Mouse (Mus musculus) ES-E14 (cell line): ENCODE results near the gene Cdyl. TPM values are rescaled to one million over a fixed set of nuclear protein-coding genes. Genes with fewer than 3 reads are reported as not detected.

Source experiments
- DNase-seq: peaks from one replicate; pipeline ENCODE4 v3.0.0-alpha.2; 2013; ENCODE audit warnings: low read depth, low spot score
- H3K27ac ChIP-seq: 2 replicates; pipeline ENCODE4 v1.5.1; 2012; ENCODE audit warnings: low read depth, mild to moderate bottlenecking, low read length, moderate library complexity, mixed read lengths; ENCODE audit not compliant: poor library complexity, insufficient read depth, severe bottlenecking
- H3K36me3 ChIP-seq: 2 replicates; pipeline ENCODE4 v1.6.1; 2012; ENCODE audit warnings: mild to moderate bottlenecking, low read length, moderate library complexity, mixed read lengths; ENCODE audit not compliant: control insufficient read depth, poor library complexity, insufficient read depth, severe bottlenecking
- H3K4me1 ChIP-seq, 2 experiments: fragments of 150-350 bp in 1 of 2; sonication (generic) in 1 of 2; 2 replicates each; pipeline ENCODE4 v1.6.1; 2012; ENCODE audit warnings: low read length in 2 of 2, mild to moderate bottlenecking in 1 of 2, mixed read lengths in 1 of 2; ENCODE audit not compliant: control insufficient read depth in 2 of 2, insufficient read depth in 2 of 2, poor library complexity in 1 of 2
- H3K4me3 ChIP-seq, 2 experiments: fragments of 150-350 bp in 1 of 2; sonication (generic) in 1 of 2; 2 replicates each; pipeline ENCODE4 v1.5.1; 2012; ENCODE audit warnings: low read length in 2 of 2, low read depth in 1 of 2, mild to moderate bottlenecking in 1 of 2, mixed read lengths in 1 of 2; ENCODE audit not compliant: insufficient read depth in 1 of 2, poor library complexity in 1 of 2, severe bottlenecking in 1 of 2
- H3K9ac ChIP-seq: 2 replicates; pipeline ENCODE4 v1.6.1; 2012; ENCODE audit warnings: low read depth, mild to moderate bottlenecking, low read length, mixed read lengths; ENCODE audit not compliant: poor library complexity, insufficient read depth, severe bottlenecking
- H3K9me3 ChIP-seq: fragments of 150-350 bp; sonication (generic); 2 replicates; pipeline ENCODE4 v1.6.1; 2012; ENCODE audit warnings: low read depth, mild to moderate bottlenecking, low read length; ENCODE audit not compliant: control insufficient read depth, insufficient read depth
- CHD2 ChIP-seq: IDR thresholded peaks from 2 replicates; pipeline ENCODE4 v1.6.1; 2014; ENCODE audit warnings: mild to moderate bottlenecking, low read depth, low read length, inconsistent platforms
- HCFC1 ChIP-seq: IDR thresholded peaks from 2 replicates; pipeline ENCODE4 v1.6.1; 2012; ENCODE audit warnings: low read length, inconsistent platforms, borderline replicate concordance; ENCODE audit not compliant: insufficient read depth
- MAFK ChIP-seq: IDR thresholded peaks from 2 replicates; pipeline ENCODE4 v1.6.1; 2014; ENCODE audit warnings: mild to moderate bottlenecking, low read depth, low read length, inconsistent platforms; ENCODE audit not compliant: insufficient read depth
- ZC3H11A ChIP-seq: IDR thresholded peaks from 2 replicates; pipeline ENCODE4 v1.6.1; 2012; ENCODE audit warnings: low read depth, mild to moderate bottlenecking, inconsistent platforms, low read length, borderline replicate concordance
- ZNF384 ChIP-seq: IDR thresholded peaks from 2 replicates; pipeline ENCODE4 v1.6.1; 2012; ENCODE audit warnings: low read depth, low read length, inconsistent platforms
- in situ Hi-C, 2 experiments: fragments of 600-800 bp; cut with MboI; formaldehyde crosslinking; loops; one replicate each; pipeline ENCODE4 v1.15.1; 2025; ENCODE audit warnings: low sequenced_read_pairs in 2 of 2, inconsistent platforms in 1 of 2; ENCODE audit not compliant: unreplicated experiment in 2 of 2
- total RNA-seq: library from RNA; depleted of rRNA; stranded (reverse); fragments of 300-350 nt; gene quantifications from 2 replicates; pipeline ENCODE4 v1.2.3, GENCODE M21; 2012

Cdyl gene
- total RNA-seq, 1 experiment = 20.3 TPM

GRCm38 (mm10) chr13:35749194-35749593, 89.6 kb downstream of the Cdyl start:
- H3K36me3 ChIP-seq = peaks cover 2% of the 10 kb centered on the region; the same call in 1 of the 2 replicates
- in situ Hi-C loops = no loop called here

GRCm38 (mm10) chr13:35749680-35750079, 90.0 kb downstream of the Cdyl start:
- Histone ChIP-seq H3K4me3 (no peak overlapping the region), H3K9ac (no peak overlapping the region), H3K27ac (no peak overlapping the region), H3K36me3 (peaks cover 2% of the 10 kb centered on the region; the same call in 1 of the 2 replicates), H3K9me3 (no peaks in the 10 kb centered on the region), H3K4me1 (peaks cover 1 to 13% of the 10 kb centered on the region in 2 experiments; a peak in 2 of 4 replicates)
- no peak for DNase-seq
- in situ Hi-C loops = no loop called here
- no peak for TF ChIP-seq ZNF384
- TF ChIP-seq ZC3H11A = no peak
- no peak for TF ChIP-seq HCFC1
- TF ChIP-seq MAFK = no peak

More at GRCm38 (mm10) chr13:35749194-35749593, 89.6 kb downstream of the Cdyl start:
- Histone ChIP-seq H3K4me1 (peaks cover 1 to 10% of the 10 kb centered on the region in 2 experiments; a peak in 2 of 4 replicates), H3K9ac (no peak overlapping the region), H3K4me3 (no peak overlapping the region), H3K9me3 (no peaks in the 10 kb centered on the region), H3K27ac (no peak overlapping the region)
- TF ChIP-seq ZNF384 = no peak
- no peak for TF ChIP-seq HCFC1
- TF ChIP-seq MAFK = no peak
- no peak for TF ChIP-seq CHD2
- no peak for TF ChIP-seq ZC3H11A
- DNase-seq = no peak

DNA sequence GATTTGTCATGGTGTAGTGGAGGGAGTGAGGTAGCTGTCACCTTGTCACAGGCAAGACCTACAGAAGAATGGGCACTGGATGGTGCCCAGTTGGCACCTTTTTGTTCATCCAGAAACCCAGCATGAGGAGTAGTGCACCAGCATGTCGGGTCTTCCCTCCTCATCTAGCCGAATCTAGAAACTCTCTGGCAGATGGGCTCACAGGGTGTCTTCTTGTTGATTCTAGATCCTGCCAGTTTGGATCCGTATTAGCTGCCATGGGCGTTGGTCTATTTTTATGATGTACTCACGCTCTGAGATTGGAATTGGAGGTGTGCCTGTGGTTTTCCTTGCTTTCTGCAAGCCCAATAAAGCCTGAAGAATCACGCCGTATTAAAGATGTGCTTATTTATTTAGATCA, 92.4 kb downstream of the Cdyl start:
- Histone ChIP-seq H3K36me3 (peaks cover 2% of the 10 kb centered on the region; the same call in 1 of the 2 replicates), H3K9ac (no peak overlapping the region), H3K9me3 (no peaks in the 10 kb centered on the region), H3K4me1 (peaks cover 2 to 14% of the 10 kb centered on the region in 2 experiments; a peak in 2 of 4 replicates), H3K4me3 (no peak overlapping the region), H3K27ac (no peak overlapping the region)
- in situ Hi-C loops = no loop called here
- no peak for DNase-seq
- TF ChIP-seq CHD2 (no peak), HCFC1 (no peak), ZNF384 (no peak), ZC3H11A (no peak), MAFK (no peak)

DNA sequence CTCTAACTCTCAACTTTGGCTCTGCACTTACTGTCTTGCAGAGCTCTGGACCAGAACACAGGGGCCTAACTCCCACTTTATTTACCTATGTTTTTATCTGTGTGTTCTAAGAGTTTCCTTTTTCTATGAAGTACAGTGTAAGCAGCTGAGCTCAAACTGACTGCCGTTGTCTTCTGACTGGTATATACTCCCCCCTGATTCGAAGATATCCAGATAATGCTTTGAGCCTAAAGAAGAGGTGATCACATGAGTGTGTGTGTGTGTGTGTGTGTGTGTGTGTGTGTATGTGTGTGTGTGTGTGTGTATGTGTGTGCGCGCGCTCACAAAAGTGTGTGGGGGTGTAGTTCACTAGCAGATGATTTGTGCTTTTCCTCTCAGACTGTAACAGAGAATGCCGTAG, 95.4 kb downstream of the Cdyl start:
- peaks cover 2 to 9% of the 10 kb centered on the region in 2 experiments; a peak in 2 of 4 replicates for H3K4me1 ChIP-seq
- in situ Hi-C loops = no loop called here
- no peak overlapping the region for H3K9ac ChIP-seq
- H3K27ac ChIP-seq = no peak overlapping the region
- no peak overlapping the region for H3K4me3 ChIP-seq
- H3K36me3 ChIP-seq = no peaks in the 10 kb centered on the region; the same call in 1 of the 2 replicates
- H3K9me3 ChIP-seq = no peaks in the 10 kb centered on the region
- TF ChIP-seq CHD2 = no peak
- TF ChIP-seq MAFK = no peak
- TF ChIP-seq ZC3H11A = no peak
- no peak for TF ChIP-seq ZNF384
- TF ChIP-seq HCFC1 = no peak
- DNase-seq = no peak

GRCm38 (mm10) chr13:35755655-35756283, 96.1 kb downstream of the Cdyl start:
- H3K36me3 ChIP-seq = no peaks in the 10 kb centered on the region; the same call in 1 of the 2 replicates
- no peak for TF ChIP-seq HCFC1
- no peak for TF ChIP-seq MAFK
- TF ChIP-seq CHD2 = no peak
- no peak for TF ChIP-seq ZC3H11A
- TF ChIP-seq ZNF384 = no peak
- H3K9me3 ChIP-seq = no peaks in the 10 kb centered on the region
- no peak overlapping the region for H3K4me3 ChIP-seq
- no peak for DNase-seq
- no peak overlapping the region for H3K27ac ChIP-seq
- H3K4me1 ChIP-seq = peaks cover 8 to 12% of the 10 kb centered on the region in 2 experiments; a peak in 3 of 4 replicates
- in situ Hi-C loops = no loop called here
- H3K9ac ChIP-seq = no peak overlapping the region
